Mouse (Mus musculus): ENCODE measurements around the gene Naip2.

Gene Naip2

GRCm38 (mm10) chr13:100112218-100112972 is 89.5 kb downstream of the Naip2 start:
- no peak for DNase-seq (ENCODE audit: extremely low spot score, low read depth, low spot score)

GRCm38 (mm10) chr13:100107652-100108472 is 94.0 kb downstream of the Naip2 start, which contains the start of gene Serf1:
Gene Serf1, plus strand, starts transcription at chr13:100108012.
- no peak for DNase-seq (ENCODE audit: extremely low spot score, low read depth, low spot score)

GRCm38 (mm10) chr13:100103748-100104254 is 98.1 kb downstream of the Naip2 start, which contains the start of gene Bdp1:
Gene Bdp1, minus strand, starts transcription at chr13:100104070.
- DNase-seq (ENCODE audit: extremely low spot score, low read depth, low spot score): peak; percentile 63

GRCm38 (mm10) chr13:100103052-100103658 is 98.7 kb downstream of the Naip2 start:
- no peak for DNase-seq (ENCODE audit: extremely low spot score, low read depth, low spot score)

- DNase-seq (ENCODE audit: extremely low spot score, low read depth, low spot score): no peak
These were observed 103.1 kb downstream of the Naip2 start for GRCm38 (mm10) chr13:100098808-100099207.

Measured in hindlimb bud, embryonic 11.5 days (tissue).